9 mouse cellular contexts compared by ENCODE assay signal in the genomic region with DNA sequence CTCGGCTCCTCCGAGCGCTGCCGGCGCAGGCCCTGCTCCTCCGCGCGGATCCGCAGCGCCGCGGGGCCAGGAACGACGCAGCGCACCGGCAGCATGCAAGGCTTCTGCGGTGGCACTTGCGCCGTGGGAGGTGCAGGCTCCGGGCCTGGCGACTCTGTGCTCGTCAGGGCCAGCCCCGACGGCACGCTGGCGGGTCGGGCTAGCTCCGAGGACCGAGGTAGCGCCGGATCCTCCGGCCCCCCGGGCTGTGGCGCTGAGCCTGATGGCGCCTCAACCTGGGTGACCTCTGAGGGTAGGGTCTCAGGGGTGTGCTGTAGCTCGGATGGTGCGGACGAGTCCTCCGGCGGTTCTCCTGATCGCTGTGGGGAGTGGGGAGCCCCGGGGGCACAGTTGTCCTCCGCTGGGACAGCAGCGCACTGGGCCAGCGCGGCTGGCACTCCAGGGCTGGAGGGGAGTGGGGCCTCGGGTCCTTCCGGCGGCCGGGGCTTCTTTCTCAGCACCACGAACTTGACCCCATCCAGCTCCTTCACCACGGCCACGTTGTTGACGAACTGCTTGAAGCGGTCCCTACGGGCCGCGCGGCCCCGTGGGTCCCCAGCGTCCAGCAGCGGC. TPM values are rescaled to one million over a fixed set of nuclear protein-coding genes. Genes with fewer than 3 reads are reported as not detected.
DNase-seq lines count a peak whose midpoint lies in the region; ATAC-seq and TF ChIP-seq lines count a peak whose summit lies in the region.
"Had no signal": no experiment of that assay in that cellular context is flagged by ENCODE, and none has a peak within 500 bp of the region (broad histone marks: within the 10 kb centered on the region; RNA-seq: fewer than 3 reads in every experiment).

No protein-coding gene starts in this region.

- TF ChIP-seq CTCF in layer of hippocampus, adult 2 months (conservative IDR thresholded peaks at IDR 0.05): no peak

- ATAC-seq in forebrain, embryonic 15.5 days (replicated peaks): peak; percentile 51
- ATAC-seq in activated CD4-positive, CD25-positive, alpha-beta regulatory T cell, adult 4 months: no peak

- H3K9me3 ChIP-seq in forebrain, embryonic 15.5 days: no peaks in the 10 kb centered on the region

- H3K4me3 ChIP-seq in layer of hippocampus, adult 2 months: peak overlapping the region; percentile 91
- peak overlapping the region; percentile 50 for H3K4me3 ChIP-seq in forebrain, embryonic 15.5 days

- DNase-seq in layer of hippocampus, adult 2 months (ENCODE audit: low spot score in 2 of 2): no peak
- no peak for DNase-seq in layer of hippocampus, adult 9-11 months
- DNase-seq in cerebellum, adult 11-12 months: peak; percentile 64
- peak; percentile 42 for DNase-seq in liver
- peak; percentile 39 for DNase-seq in right cerebral cortex, postnatal 4 days
- DNase-seq in thymus, postnatal 25 days: no peak

- peak overlapping the region; percentile 57 for H3K9ac ChIP-seq in forebrain, embryonic 15.5 days (replicated peaks)

- 1% methylated on average over 62 of the region's 62 CpGs for WGBS in forebrain, embryonic 15.5 days

- H3K36me3 ChIP-seq in forebrain, embryonic 15.5 days: no peaks in the 10 kb centered on the region

- H3K27me3 ChIP-seq in forebrain, embryonic 15.5 days: peaks cover 45% of the 10 kb centered on the region

- peaks cover 38% of the 10 kb centered on the region for H3K4me1 ChIP-seq in forebrain, embryonic 15.5 days

- H3K4me2 ChIP-seq in forebrain, embryonic 15.5 days (replicated peaks): peak overlapping the region; percentile 82

- H3K27ac ChIP-seq in layer of hippocampus, adult 2 months: peak overlapping the region; percentile 99
- H3K27ac ChIP-seq in forebrain, embryonic 15.5 days (replicated peaks): no peak overlapping the region

RNA-seq across cellular contexts. Expression of a gene that starts 0.7 kb away (rescaled TPM):
- 1 to 10 TPM; 2.5 to 3.4 TPM for total RNA-seq in layer of hippocampus, adult 2 months (2021)
- 0.50 TPM in 1 of 2 replicates, not detected in the other for polyA plus RNA-seq in forebrain, embryonic 15.5 days (2015; fragmentation: Nextera tagmentation; extraction: Ambion mirVana)
- not detected for polyA plus RNA-seq in activated CD4-positive, CD25-positive, alpha-beta regulatory T cell, adult 4 months (2017; shearing (Covaris generic))
- total RNA-seq: adrenal gland, postnatal 36 days had no signal

RNA-seq across cellular contexts. Expression of a gene that starts 0.8 kb away (rescaled TPM):
- 100 to 1,000 TPM; 137 to 142 TPM for total RNA-seq in layer of hippocampus, adult 2 months (2021)
- 1.8 and 1.9 TPM in 2 replicates for polyA plus RNA-seq in forebrain, embryonic 15.5 days (2015; fragmentation: Nextera tagmentation; extraction: Ambion mirVana)
- polyA plus RNA-seq in activated CD4-positive, CD25-positive, alpha-beta regulatory T cell, adult 4 months (2017; shearing (Covaris generic)): not detected

RNA-seq across cellular contexts. Expression of a gene that starts 9.0 kb away (rescaled TPM):
- under 1 TPM in 1 of 2 experiments, not detected in 1; 0.52 TPM for total RNA-seq in layer of hippocampus, adult 2 months (2021)
- polyA plus RNA-seq in forebrain, embryonic 15.5 days (2015; fragmentation: Nextera tagmentation; extraction: Ambion mirVana): not detected in 2 replicates
- polyA plus RNA-seq in activated CD4-positive, CD25-positive, alpha-beta regulatory T cell, adult 4 months (2017; shearing (Covaris generic)): not detected
- total RNA-seq: adrenal gland, postnatal 36 days had no signal

RNA-seq across cellular contexts. Expression of a gene that starts 22.3 kb away (rescaled TPM):
- total RNA-seq in layer of hippocampus, adult 2 months (2021): 1 to 10 TPM; 4.8 to 5.1 TPM
- polyA plus RNA-seq in forebrain, embryonic 15.5 days (2015; fragmentation: Nextera tagmentation; extraction: Ambion mirVana): 1.6 and 2.3 TPM in 2 replicates
- polyA plus RNA-seq in activated CD4-positive, CD25-positive, alpha-beta regulatory T cell, adult 4 months (2017; shearing (Covaris generic)): under 1 TPM in 1 of 2 experiments, not detected in 1; 0.36 TPM

RNA-seq across cellular contexts. Expression of a gene that starts 22.4 kb away (rescaled TPM):
- under 1 TPM; 0.20 to 0.26 TPM for total RNA-seq in layer of hippocampus, adult 2 months (2021)
- polyA plus RNA-seq in forebrain, embryonic 15.5 days (2015; fragmentation: Nextera tagmentation; extraction: Ambion mirVana): 0.08 TPM in 1 of 2 replicates, not detected in the other
- polyA plus RNA-seq in activated CD4-positive, CD25-positive, alpha-beta regulatory T cell, adult 4 months (2017; shearing (Covaris generic)): under 1 TPM in 1 of 2 experiments, not detected in 1; 0.33 TPM

Comparison
In these comparisons a context has a peak if more than half of its experiments do, and no peak if none do; other contexts are left out.
1. DNase-seq: peak in cerebellum, adult 11-12 months (single experiment), liver (single experiment) and right cerebral cortex, postnatal 4 days (single experiment); none in layer of hippocampus, adult 2 months (0 of 2), layer of hippocampus, adult 9-11 months (single experiment) and thymus, postnatal 25 days (single experiment).